Mouse (Mus musculus) gastrocnemius, postnatal 36 days (tissue): ENCODE results near the gene Hnrnpul1. TPM values are rescaled to one million over a fixed set of nuclear protein-coding genes. Genes with fewer than 3 reads are reported as not detected.
A peak's percentile ranks its signal among the peaks of the same experiment; 100 is the strongest.

ENCODE experiments used
- DNase-seq, 2 experiments: peaks; one replicate each; pipeline ENCODE4 v3.0.0; 2022
- intact Hi-C: fragments of 180-260 bp; cut with DNase I; formaldehyde crosslinking; loops from one replicate; pipeline ENCODE4 v1.15.1; 2025
- total RNA-seq, 2 experiments: library from RNA; stranded (reverse); gene quantifications; 2 replicates each; pipeline ENCODE4 v1.2.3; 2021

Gene Hnrnpul1
- total RNA-seq, 2 experiments from 2014 or later = 60.4 to 62.0 TPM

DNA sequence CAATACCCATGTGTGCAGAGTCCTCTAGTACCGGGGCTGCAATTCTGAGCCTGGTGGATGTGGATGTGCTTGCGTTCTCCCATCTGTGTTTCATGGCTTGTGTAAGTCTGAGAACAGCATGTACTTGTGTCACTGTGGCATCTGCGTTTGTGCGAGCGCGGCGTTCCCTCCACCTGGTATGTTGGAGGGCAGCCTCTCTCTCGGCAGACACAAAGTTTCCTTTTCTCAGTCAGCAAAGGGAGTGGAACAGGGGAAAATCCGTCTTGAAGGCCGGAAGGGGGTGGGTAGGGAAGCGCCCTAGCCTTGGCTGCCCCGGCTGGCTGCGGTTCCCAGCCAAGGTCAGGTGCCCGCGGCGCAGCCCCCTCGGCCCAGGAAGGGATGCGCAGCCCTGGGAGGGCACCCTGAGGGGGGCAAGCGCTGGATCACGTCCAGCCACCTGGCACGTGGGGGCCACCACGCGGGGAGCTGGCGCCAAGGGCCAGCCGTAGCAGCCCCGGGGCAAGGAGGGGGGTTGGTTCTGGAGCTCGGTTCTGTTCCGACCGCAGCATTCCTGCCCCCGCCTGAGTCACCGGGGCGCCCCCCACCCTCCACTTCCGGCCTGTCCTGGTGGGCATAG, 26.9 kb upstream of the Hnrnpul1 start:
- peak in 1 of 2 experiments; percentile 34 for DNase-seq
- intact Hi-C loops = no loop called here

DNA sequence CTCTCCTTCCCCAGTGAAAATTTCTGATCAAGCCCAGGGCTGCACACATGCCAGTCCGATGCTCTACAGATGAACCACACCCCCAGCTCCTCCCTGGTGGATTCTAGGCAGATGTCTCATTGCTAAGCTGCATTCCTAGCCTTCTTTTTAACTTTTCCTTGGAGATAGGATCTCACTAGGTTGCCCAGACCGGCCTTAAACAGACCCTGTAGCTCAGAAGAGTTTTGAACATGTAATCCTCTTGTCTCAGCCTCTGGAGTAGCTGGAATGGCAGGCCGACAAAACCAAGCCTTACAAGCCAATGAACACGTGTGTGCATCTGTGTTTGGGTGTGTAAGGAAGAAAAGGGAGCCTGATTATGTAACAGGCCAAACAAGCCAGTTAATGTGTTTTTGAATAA, 26.2 kb upstream of the Hnrnpul1 start:
- DNase-seq = no peak
- intact Hi-C loops = no loop called here

DNA sequence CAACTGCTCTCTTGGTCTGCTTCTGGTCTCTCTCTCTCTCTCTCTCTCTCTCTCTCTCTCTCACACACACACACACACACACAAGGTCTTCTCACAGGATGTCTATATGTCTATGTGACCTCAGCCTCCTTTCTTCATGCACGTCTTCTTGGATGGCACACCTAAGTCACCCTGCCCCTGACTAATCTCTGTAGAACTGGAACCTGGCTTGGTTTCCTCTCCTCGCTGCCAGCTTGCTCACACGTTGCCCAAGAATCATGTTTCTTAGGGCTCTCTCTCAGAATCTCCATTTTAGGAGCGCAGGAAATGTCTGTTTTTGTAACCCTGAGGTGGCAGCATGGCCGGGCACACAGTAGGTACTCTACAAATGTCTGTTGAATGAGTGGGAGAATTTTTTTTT, 25.5 kb upstream of the Hnrnpul1 start:
- no peak for DNase-seq
- intact Hi-C loops = no loop called here

DNA sequence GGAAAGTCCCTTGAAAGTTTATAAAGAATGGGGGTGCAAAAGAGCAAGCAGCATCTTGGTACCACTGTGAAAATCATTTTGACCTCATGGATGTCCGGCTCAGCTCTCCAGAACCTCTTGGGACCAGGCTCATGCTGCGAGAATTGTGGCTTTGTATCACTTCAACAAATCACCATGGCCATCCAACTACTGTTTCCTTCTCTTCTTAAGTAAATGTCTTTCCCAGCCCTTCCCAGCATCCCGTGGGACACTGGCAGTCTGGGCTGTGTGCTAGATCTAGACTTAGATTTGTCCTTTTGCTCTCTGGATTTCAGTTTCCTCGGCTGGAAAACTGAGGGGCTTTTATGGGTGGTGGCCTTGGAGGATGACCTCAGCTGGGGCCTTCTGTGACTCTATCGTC, 13.7 kb upstream of the Hnrnpul1 start:
- no peak for DNase-seq

DNA sequence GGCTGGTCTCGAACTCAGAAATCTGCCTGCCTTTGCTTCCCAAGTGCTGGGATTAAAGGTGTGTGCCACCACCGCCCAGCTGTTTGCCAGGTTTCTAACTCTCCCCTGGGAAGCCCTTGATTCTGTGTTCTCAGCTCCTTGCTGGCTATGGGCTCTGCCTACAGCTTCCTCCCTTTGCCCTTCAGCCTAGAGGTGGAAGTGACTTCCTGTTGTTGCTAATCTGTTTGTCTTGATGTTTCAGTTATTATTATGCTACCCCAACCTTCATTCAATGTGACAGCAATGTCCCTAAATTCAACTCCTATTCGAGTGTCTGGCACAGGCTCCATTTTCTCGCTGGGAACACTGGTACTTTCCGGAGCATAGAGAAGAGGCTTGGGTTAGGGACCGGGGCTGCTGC, 11.6 kb upstream of the Hnrnpul1 start:
- no peak for DNase-seq
- intact Hi-C loops = no loop called here

More for the DNA sequence above, 13.7 kb upstream of the Hnrnpul1 start:
- intact Hi-C loops = no loop called here

DNA sequence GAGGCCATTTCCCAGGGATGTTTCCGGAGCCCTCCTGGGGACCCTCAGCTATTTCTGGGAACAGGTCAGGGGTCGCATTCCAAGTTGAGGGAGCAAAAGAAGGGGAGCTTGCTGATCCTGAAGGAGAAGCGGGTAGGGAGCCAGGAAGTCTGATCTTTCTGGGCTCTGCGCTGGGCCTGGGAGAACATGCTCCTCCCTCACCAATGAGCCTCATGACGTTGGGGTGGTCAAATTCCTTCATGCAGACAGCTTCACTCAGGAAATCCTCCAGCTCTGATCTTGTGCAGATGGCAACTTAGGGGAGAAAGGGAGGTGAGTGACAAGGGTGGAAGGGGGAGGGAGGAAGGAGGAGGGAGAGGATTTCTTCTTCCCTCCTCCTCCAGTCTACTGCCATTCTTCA, 9.7 kb upstream of the Hnrnpul1 start:
- no peak for DNase-seq
- intact Hi-C loops = loop anchor here (1.0 kb wide), 1 partner anchor 27 kb away; no protein-coding TSS in a partner anchor

DNA sequence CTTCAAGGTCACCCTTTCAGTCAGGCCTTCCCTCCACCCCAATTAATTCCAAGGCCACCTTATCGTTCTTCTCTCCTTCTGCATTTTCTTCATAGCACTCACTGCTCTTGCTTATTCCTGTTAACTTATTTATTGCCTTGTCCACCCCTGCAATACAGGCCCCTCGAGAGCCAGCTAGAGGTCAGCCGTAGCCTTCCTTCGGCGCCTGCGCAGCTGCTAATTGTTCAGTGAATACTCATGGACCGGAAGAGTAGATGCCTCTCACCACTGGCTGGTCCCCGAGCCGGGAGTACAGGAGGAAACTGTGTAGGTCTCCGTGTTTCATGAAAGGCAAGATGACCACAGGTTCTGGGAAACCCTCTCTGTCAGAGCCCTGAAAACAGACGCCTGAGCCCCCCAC, 9.1 kb upstream of the Hnrnpul1 start:
- intact Hi-C loops = loop anchor here (1.0 kb wide), 1 partner anchor 28 kb away; no protein-coding TSS in a partner anchor
- no peak for DNase-seq

DNA sequence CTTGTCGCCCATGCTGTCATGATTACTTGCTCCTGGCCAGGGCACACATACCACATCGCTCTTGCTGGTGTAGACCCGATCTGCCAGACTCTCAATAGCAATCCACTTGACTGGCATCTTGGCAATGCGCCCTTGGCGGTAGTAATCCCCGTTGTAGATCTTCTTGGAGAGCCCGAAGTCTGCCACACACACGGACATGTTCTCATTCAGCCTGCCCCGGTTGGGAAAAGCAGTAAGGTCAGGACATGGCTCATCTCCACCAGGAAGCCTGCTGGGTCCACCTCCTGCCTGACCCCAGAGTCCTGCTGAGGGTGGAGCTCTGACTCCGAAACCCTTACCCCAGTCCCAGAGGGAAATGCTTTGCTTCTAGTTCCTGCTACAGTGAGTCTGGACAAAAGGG, 6.8 kb upstream of the Hnrnpul1 start:
- intact Hi-C loops = loop anchor here (2.0 kb wide), 1 partner anchor 15 kb away; no protein-coding TSS in a partner anchor
- no peak for DNase-seq

DNA sequence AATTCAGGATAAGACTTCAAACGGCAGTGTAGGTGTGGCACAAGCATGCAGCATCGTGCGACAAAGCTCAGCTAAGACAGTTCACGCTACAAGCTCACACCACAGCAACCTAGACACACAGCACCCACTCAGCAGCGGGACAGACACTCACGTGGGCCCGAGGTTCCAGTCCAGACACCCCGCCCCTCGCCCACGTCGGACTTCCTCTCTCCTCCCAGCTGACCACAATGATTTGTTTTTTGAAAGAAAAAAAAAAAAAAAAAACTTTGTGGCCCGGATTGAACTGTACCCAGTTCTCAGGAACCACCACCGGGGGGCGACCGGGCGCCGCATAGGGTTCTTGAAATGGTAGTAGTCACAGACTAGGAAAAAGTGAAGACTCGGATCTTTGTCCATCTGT, 1.5 kb upstream of the Hnrnpul1 start:
- intact Hi-C loops = loop anchor here (1.0 kb wide), 1 partner anchor 49 kb away; no protein-coding TSS in a partner anchor
- DNase-seq = peak; percentile 88 to 91

DNA sequence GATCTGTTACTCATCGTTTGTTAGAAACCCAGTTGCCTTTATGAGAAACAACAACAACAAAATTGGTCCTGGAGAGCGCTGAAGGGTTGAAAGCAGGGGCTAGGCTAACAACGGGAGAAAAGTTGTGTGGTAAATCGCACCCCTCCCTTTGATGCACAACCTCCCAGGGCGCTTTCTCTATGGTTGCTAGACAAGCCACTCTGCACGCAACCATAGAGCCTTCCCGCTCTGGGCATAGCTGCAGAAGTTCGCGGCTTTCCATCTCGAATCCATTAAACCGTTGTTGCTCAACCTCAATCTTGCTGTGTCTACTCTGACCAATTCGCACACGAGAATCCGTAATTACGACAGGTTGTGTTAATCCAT, 894 bp upstream of the Hnrnpul1 start:
- intact Hi-C loops = no loop called here
- DNase-seq = no peak

DNA sequence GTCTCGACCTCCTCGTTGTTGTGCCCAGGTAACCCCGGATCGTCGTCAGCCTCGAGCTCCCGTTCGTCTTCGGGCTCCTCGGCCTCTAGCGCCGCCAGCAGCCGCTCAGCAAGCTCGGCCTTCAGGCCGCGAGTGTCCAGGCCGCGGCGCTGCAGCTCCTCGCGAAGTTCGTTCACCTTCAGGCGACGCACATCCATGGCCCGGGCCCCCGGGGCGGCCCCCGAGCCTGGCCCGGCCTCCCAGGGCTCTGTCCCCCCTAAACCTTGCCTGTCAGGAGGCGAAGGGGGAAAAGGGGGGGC, 169 bp downstream of the Hnrnpul1 start:
- intact Hi-C loops = no loop called here
- DNase-seq = no peak

DNA sequence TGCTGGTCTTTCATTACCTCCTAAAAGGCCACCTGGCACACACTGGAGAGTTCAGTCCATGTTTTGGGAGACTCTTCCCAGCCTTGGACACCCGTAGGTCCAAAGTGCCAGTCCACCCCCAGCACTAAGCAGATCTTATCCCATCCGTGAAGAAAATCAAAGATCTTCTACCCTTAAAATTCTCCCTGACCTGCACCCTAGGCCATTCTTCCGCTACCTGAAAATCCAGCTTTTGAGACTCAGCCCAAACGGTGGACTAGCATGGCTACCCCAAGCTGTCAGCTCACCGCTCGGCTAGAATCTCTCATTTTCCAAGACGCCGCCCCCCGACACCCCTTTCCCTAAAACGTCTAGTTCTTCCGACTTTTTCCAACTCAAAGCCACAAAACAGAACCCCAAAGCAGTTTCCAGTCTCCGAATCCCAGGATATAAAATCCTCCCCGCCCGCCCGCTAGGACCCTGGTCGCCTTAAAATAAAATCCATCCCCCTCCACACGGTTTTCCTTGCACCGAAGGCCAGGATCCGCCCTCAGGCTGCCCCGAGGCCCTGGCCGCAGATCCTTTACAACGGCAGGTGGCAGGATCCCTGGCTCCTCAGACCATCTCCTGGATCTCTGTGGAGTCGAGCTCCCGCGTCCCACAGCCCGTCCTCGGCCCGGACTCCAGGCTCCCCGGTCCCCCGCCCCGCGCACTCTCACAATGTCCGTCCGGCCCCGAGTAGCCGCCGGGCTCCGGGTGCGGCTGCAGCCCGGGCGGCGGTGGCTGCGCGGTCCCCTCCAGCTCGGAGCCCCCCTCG, 716 bp downstream of the Hnrnpul1 start:
- no peak for DNase-seq
- intact Hi-C loops = no loop called here

DNA sequence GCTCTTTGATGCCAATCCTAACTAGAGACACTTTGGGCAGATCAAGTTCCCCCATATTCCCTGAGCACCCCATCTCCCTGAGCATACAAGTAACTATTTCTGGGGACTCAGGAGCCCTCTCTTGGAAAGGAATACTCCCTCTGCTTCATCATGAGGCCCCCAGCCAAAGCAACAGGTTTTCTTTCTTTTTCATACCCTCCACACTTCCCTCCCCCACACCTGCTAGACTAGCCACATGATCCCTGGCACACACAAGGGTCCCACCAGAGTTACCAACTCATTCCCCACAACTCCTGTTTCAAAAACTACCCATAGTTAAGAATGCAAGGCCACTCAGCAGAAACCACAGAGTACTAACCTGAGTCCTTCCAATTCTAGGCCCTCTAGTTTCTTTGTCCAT, 1.5 kb downstream of the Hnrnpul1 start:
- DNase-seq = no peak
- intact Hi-C loops = no loop called here

DNA sequence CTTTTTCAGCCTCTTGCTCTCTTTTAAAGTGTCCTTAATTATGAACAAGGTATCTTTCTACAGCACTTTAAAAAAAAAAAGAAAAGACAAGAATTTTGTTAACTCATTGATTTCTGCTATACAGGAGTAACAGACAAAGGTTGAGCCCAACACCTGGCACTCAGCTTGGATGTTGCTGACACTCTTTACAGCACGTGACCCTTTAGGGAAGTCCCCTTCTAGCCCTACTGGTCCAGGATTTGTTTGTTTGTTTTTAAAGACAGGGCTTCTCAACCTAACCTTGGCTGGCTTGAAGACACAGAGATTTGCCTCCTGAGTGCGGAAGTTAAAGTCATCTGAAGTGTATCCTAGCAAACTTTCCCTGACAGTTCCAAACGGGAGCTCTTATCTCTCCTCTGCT, 7.7 kb downstream of the Hnrnpul1 start:
- intact Hi-C loops = no loop called here
- no peak for DNase-seq

DNA sequence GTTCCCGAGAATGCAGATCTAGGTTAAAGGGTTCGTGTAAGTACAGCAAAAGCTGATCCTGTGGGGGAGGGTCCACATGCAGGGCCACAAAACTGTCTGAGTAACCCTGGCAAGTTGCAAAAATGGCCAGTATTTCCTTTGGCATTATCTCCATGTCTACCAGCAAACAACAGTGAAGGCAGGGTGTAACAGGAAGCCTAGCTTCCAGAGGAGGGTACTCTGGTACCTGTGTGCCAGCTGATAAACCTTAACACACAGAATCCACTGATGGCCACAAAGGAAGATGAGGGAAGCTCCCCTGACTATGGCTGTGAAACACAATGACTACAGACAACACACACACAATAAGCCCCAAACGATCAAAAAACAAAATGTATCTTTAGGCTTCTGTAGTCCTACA, 16.3 kb downstream of the Hnrnpul1 start:
- intact Hi-C loops = no loop called here
- no peak for DNase-seq

DNA sequence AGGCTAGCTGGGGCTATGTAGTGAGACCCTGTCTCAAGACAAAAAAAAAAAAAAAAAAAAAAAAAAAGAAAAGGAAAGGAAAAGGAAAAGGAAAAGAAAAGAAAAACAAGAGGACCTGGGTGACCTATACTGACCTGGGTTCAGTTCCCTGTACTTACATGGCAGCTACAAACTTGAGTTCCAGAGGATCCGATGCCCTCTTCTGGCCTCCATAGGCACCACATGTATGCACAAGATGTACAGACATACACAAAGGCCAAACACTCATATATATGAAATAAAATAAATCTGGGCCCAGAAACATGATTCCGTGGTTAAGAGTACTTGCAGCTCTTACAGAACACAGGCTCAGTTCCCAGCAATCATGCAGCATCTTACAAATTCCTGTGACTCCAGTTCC, 17.6 kb downstream of the Hnrnpul1 start:
- DNase-seq = no peak
- intact Hi-C loops = no loop called here

DNA sequence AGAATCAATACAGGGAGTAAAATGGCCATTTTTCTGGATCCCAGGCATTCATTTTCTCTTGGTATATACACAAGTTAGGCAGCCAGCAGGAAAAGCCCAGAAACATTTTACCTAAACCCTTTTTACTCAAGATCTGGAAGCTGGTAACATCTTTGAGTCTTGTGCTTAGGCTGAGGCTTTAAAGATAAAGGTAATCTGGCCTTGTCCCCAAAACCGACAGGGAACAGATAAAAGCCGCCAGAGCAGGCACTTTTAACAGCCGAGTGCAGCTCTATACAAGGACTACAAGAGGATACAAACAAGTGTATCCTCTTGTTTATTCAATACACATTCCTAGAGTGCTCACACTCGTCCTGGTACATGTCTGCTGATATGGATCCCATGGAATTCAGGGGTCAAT, 19.6 kb downstream of the Hnrnpul1 start:
- intact Hi-C loops = no loop called here

DNA sequence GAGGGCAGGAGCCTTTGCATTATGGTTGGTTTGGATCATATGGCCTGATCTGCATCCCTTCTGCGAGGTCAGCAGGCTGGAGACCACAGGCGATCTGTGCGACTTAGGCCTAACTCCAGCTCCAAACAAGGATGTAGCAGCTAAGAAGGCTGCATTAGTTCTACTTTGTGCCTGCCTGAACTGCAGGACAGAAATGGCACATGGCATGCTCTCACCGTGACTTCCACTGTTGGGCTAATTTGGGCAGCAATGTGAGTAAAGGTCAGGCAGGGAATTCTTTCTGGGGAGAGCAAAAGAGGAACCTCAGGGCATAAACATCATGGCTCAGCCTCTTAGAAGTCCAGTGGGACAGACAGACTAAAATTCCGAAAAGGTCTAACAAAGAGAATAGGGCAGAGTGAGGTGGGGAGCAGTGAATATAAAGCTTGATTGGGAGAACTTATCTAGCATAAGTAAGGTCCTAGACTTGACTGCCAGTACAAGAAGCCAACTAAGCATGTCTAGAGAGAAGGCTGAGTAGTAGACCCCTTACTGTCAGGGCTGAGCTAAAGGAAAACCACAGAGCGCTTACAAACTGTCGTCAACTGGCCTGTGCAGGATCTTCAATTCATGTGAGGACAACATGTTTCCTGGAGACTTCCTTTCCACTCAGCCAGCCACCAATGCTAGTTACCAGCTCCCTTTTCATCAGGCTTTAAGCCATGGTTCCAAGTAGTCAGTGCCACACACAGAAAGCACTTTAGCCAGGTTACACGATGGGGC, 23.1 kb downstream of the Hnrnpul1 start:
- intact Hi-C loops = no loop called here
- no peak for DNase-seq

More for the DNA sequence above, 19.6 kb downstream of the Hnrnpul1 start:
- no peak for DNase-seq

DNA sequence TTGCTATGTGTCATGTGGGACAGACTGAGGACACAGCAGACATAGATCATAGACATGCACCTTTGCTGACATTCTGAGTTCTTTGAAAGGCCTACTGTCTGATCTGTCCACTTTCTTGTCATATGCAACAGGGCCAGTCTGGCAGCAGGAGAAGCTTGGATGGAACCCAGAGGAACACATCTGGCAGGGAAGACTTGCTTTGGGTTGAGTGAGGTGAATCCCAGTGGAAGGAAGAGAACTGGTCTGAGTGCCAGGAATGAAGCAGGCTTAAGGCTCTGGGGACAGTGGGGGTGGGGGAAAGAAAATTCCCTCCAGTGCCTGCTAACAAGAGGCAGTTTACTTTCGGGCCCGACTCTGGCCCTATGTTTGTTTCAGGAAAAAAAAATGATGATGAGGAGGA, 24.7 kb downstream of the Hnrnpul1 start:
- peak; percentile 60 to 62 for DNase-seq
- intact Hi-C loops = no loop called here

DNA sequence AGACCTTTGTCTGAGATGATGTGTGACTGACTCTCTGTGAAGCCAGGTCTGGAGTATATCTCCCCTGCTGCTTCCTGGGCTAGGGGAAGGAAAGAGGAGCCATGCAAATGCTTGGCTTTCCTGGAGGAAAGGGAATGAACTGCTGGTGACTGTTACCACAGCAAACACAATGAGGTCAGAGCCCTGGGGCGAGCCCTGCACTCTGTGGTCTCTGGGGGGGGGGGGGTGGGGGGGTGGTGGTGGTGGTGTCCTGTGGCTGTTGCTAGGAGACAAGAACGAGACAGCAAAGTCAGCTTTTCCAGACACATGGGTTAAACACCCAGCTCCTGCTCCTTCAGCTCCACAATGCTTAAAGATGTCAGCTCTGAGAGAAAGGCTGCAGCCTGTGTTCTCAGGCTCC, 25.2 kb downstream of the Hnrnpul1 start:
- no peak for DNase-seq
- intact Hi-C loops = no loop called here

DNA sequence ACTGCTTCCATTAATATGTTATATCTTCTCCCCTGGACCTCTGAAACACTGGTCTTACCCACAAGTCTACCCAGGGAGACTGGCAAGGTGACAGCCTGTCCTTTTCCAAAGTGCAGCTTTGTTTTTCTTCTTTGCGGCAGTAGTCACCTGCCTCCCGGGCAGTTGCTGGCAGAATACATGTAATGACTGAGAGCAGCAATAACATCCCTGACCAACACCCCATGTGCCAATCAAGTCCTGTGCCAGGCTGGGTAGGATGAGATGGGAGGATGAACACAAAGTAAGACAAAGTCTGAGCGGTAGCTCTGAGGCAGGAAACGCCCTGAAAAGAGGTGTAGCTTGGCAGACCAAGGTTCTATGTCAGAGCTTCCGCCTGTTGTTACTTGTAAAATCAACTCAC, 26.8 kb downstream of the Hnrnpul1 start:
- intact Hi-C loops = no loop called here
- no peak for DNase-seq

DNA sequence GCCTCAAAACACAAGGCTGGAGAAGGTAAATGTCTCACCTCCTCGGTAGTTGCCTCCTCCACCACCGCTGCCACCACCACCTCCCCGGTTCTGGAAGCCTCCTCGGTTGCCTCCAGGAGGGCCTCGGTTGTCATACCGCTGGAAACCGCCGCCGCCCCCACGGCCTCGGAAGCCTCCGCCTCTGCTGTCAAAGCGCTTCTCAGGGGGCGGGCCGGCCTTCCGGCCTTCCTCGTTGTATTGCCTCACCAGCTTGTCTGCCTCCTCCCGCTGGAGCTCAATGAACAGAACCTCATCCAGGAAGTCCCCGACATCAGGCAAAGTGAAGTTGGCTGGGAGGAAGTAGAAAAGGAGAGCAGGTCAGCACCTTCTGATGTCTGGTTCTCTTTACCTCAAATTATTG, 28.7 kb downstream of the Hnrnpul1 start:
- intact Hi-C loops = no loop called here
- no peak for DNase-seq
